ENCODE assay signal across 23 mouse cellular contexts in the genomic region with DNA sequence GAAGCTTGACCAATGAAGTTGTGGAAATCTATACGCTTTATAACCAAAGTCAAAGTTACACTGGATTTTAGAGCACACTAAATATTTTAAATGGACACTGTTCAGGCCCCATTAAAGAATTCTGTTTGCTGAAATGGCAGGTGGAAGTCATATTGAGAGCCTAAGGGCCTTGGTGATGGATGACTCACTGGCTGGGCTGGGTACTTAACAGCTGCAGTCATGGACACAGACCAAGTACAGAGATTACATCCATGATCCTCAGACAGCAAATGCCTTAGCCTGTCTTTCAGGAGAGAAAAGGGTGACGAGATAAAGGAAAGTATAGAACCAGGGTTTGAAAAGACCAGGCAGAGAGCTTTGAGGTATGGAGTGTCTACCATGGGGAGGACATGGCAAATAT. TPM values are rescaled to one million over a fixed set of nuclear protein-coding genes. Genes with fewer than 3 reads are reported as not detected.
DNase-seq lines count a peak whose midpoint lies in the region; ATAC-seq and TF ChIP-seq lines count a peak whose summit lies in the region.
"Had no signal": no experiment of that assay in that cellular context is flagged by ENCODE, and none has a peak within 500 bp of the region (broad histone marks: within the 10 kb centered on the region; RNA-seq: fewer than 3 reads in every experiment).

No protein-coding gene starts in this region.

- H3K9me3 ChIP-seq in midbrain, embryonic 13.5 days, result no peaks in the 10 kb centered on the region
- H3K9me3 ChIP-seq: embryonic facial prominence, embryonic 15.5 days; heart, embryonic 10.5 days; hindbrain, embryonic 13.5 days had no signal

- no peak for TF ChIP-seq POLR2A in myocyte (IDR thresholded peaks at IDR 0.05; ENCODE audit: insufficient read length, low read depth)

- no peak overlapping the region for H3K4me2 ChIP-seq in myocyte (ENCODE audit: low read depth)
- H3K4me2 ChIP-seq in midbrain, embryonic 13.5 days (replicated peaks), result no peak overlapping the region
- H3K4me2 ChIP-seq: embryonic facial prominence, embryonic 15.5 days; hindbrain, embryonic 13.5 days had no signal

- H3K4me1 ChIP-seq in midbrain, embryonic 13.5 days (replicated peaks), result no peaks in the 10 kb centered on the region
- H3K4me1 ChIP-seq: embryonic facial prominence, embryonic 15.5 days; forebrain, embryonic 10.5 days; heart, embryonic 10.5 days; hindbrain, embryonic 13.5 days had no signal

- no peak for ATAC-seq in megakaryocyte-erythroid progenitor cell, adult 5-6 weeks (replicated peaks; ENCODE audit: low FRiP score, low TSS enrichment, poor library complexity, severe bottlenecking)
- ATAC-seq in midbrain, embryonic 13.5 days, result no peak
- ATAC-seq: forebrain, embryonic 14.5 days; hindbrain, postnatal 0 days had no signal

- H3K79me2 ChIP-seq in myocyte (ENCODE audit: control insufficient read depth, insufficient read depth), result no peaks in the 10 kb centered on the region

- no peak overlapping the region for H3K27ac ChIP-seq in midbrain, embryonic 13.5 days
- H3K27ac ChIP-seq: embryonic facial prominence, embryonic 15.5 days; forebrain, embryonic 10.5 days; heart, embryonic 10.5 days; hindbrain, embryonic 13.5 days; hindbrain, postnatal 0 days had no signal

- no peak overlapping the region for H3K9ac ChIP-seq in midbrain, embryonic 13.5 days (replicated peaks)
- H3K9ac ChIP-seq: embryonic facial prominence, embryonic 15.5 days; hindbrain, embryonic 13.5 days had no signal

- H3K36me3 ChIP-seq in myocyte (ENCODE audit: control insufficient read depth, insufficient read depth), result no peaks in the 10 kb centered on the region
- no peaks in the 10 kb centered on the region for H3K36me3 ChIP-seq in midbrain, embryonic 13.5 days
- H3K36me3 ChIP-seq: embryonic facial prominence, embryonic 15.5 days; forebrain, embryonic 10.5 days; heart, embryonic 10.5 days; hindbrain, embryonic 13.5 days had no signal

- H3ac ChIP-seq in myocyte (ENCODE audit: control insufficient read depth, insufficient read length), result no peak overlapping the region

- H3K27me3 ChIP-seq in myocyte (ENCODE audit: control insufficient read depth, insufficient read depth, insufficient read length), result no peaks in the 10 kb centered on the region
- no peaks in the 10 kb centered on the region for H3K27me3 ChIP-seq in midbrain, embryonic 13.5 days
- H3K27me3 ChIP-seq: embryonic facial prominence, embryonic 15.5 days; hindbrain, embryonic 13.5 days had no signal

- 87% methylated on average over 2 of the region's 2 CpGs for WGBS in midbrain, embryonic 13.5 days

- no peak overlapping the region for H3K4me3 ChIP-seq in myocyte
- H3K4me3 ChIP-seq in midbrain, embryonic 13.5 days (replicated peaks), result no peak overlapping the region
- H3K4me3 ChIP-seq: embryonic facial prominence, embryonic 15.5 days; erythroblast, embryonic 14.5 days; forebrain, embryonic 10.5 days; heart, embryonic 10.5 days; hindbrain, embryonic 13.5 days had no signal

- DNase-seq in adrenal gland, adult 2 months, result peak; percentile 32
- no peak for DNase-seq in adrenal gland, postnatal 4 days (ENCODE audit: low spot score in 2 of 2)
- peak; percentile 3 for DNase-seq in testis, postnatal 10 days (ENCODE audit: low spot score)
- DNase-seq in testis, postnatal 14 days (ENCODE audit: low spot score), result no peak
- DNase-seq in adrenal gland, postnatal 14 days, result peak; percentile 21
- DNase-seq: cerebellum, adult 11-12 months; cerebellum, adult 9-10 months; cerebellum, postnatal 25 days; gastrocnemius, postnatal 36 days; heart, adult 18-20 months; kidney, adult 11 months had no signal

TF ChIP-seq in myocyte, 11 proteins besides CTCF, POLR2A, EP300 and RAD21:
- TF ChIP-seq POLR2AphosphoS2 (IDR thresholded peaks at IDR 0.05; ENCODE audit: insufficient read length, low read depth) (no peak), USF1 (IDR thresholded peaks at IDR 0.05; ENCODE audit: low read depth) (no peak), MYOG (IDR thresholded peaks at IDR 0.05; ENCODE audit: control insufficient read depth in 1 of 3, insufficient read depth in 1 of 3, insufficient read length in 2 of 3, low read depth in 2 of 3) (peak in 2 of 3 experiments; percentile 35 to 63), MAX (IDR thresholded peaks at IDR 0.05; ENCODE audit: low read depth) (no peak), TCF3 (IDR thresholded peaks at IDR 0.05; ENCODE audit: insufficient read length, low read depth) (no peak), REST (IDR thresholded peaks at IDR 0.05; ENCODE audit: insufficient read depth, insufficient read length) (no peak), SRF (IDR thresholded peaks at IDR 0.05; ENCODE audit: control insufficient read depth, insufficient read length, low read depth) (no peak), TCF12 (IDR thresholded peaks at IDR 0.05; ENCODE audit: insufficient read depth, poor library complexity, severe bottlenecking) (no peak), CEBPB (IDR thresholded peaks at IDR 0.05; ENCODE audit: insufficient read depth, poor library complexity, severe bottlenecking) (no peak), E2F4 (IDR thresholded peaks at IDR 0.05; ENCODE audit: insufficient read depth) (no peak), MYOD1 (IDR thresholded peaks at IDR 0.05; ENCODE audit: control insufficient read depth in 1 of 3, insufficient read length in 2 of 3, low read depth in 2 of 3) (peak; percentile 15 to 77 (median 33))

RNA-seq across cellular contexts. Expression of a gene that starts 57.4 kb away (rescaled TPM):
- total RNA-seq in adrenal gland, adult 2 months (2021), result 1 to 10 TPM; 4.4 to 4.9 TPM
- 10.2 and 10.5 TPM in 2 replicates for polyA plus RNA-seq in adrenal gland, adult 2 months (2012; rRNA removed)
- 10 to 100 TPM in 1 of 2 experiments, 1 to 10 TPM in 1; 8.7 to 10.8 TPM for total RNA-seq in adrenal gland, postnatal 4 days (2021)
- 4.6 and 5.3 TPM in 2 replicates for total RNA-seq in adrenal gland, postnatal 14 days (2021)
- polyA plus RNA-seq in myocyte (2012; fragmentation: generic; extraction: Trizol), result not detected
- 0.74 and 1.3 TPM in 2 replicates for total RNA-seq in megakaryocyte-erythroid progenitor cell, adult 5-6 weeks (2014; fragmentation: Nextera tagmentation)
- 0.38 TPM in 1 of 2 replicates, not detected in the other for total RNA-seq in megakaryocyte-erythroid progenitor cell, adult 5-6 weeks (2017)
- 22.1 and 23.4 TPM in 2 replicates for polyA plus RNA-seq in midbrain, embryonic 13.5 days (2015; fragmentation: Nextera tagmentation; extraction: Ambion mirVana)
- total RNA-seq: gastrocnemius, adult 8-10 months; gastrocnemius, postnatal 36 days; hematopoietic stem cell, adult 5-6 weeks had no signal
- polyA plus RNA-seq: erythroblast, embryonic 14.5 days had no signal

Comparison
In these comparisons a context has a peak if more than half of its experiments do, and no peak if none do; other contexts are left out.
1. DNase-seq: peak in adrenal gland, adult 2 months (single experiment), testis, postnatal 10 days (single experiment) and adrenal gland, postnatal 14 days (single experiment); none in adrenal gland, postnatal 4 days (0 of 2) and testis, postnatal 14 days (single experiment).